ENCODE assay signal across 18 mouse cellular contexts in the genomic region with DNA sequence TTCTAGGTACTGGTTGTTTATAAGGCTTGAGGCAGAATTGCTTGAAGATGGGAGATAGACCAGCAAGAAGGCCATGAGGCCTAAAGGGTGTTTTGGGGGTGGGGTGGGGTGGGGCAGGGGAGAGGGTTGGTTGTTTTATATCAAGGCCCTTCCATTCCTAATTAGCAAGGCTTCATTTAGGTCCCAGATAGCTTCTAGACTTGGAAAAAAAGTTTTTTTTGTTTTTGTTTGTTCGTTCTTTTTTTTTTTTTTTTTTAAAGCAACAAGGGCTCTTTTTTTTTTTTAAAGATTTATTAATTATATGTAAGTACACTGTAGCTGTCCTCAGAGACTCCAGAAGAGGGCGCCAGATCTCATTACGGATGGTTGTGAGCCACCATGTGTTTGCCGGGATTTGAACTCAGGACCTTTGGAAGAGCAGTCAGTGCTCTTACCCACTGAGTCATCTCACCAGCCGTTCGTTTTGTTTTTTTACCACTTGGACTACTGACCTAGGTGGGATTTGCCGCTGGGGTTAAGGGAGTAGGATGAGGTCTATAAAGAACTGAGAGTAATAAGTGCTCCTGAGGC. TPM values are rescaled to one million over a fixed set of nuclear protein-coding genes. Genes with fewer than 3 reads are reported as not detected.
DNase-seq lines count a peak whose midpoint lies in the region; ATAC-seq and TF ChIP-seq lines count a peak whose summit lies in the region.
"Had no signal": no experiment of that assay in that cellular context is flagged by ENCODE, and none has a peak within 500 bp of the region (broad histone marks: within the 10 kb centered on the region; RNA-seq: fewer than 3 reads in every experiment).

No protein-coding gene starts in this region.

- no peak overlapping the region for H3K4me3 ChIP-seq in layer of hippocampus, adult 2 months
- H3K4me3 ChIP-seq: embryonic facial prominence, embryonic 10.5 days; erythroblast, embryonic 14.5 days; heart, embryonic 12.5 days; hindbrain, embryonic 10.5 days; midbrain, embryonic 12.5 days; stomach, embryonic 15.5 days had no signal

- peak; percentile 59 for TF ChIP-seq CTCF in layer of hippocampus, adult 2 months (conservative IDR thresholded peaks at IDR 0.05)

- ATAC-seq in granulocyte monocyte progenitor cell, adult 5-6 weeks (replicated peaks; ENCODE audit: poor library complexity, severe bottlenecking): no peak
- ATAC-seq: forebrain, embryonic 16.5 days had no signal

- peak; percentile 83 for DNase-seq in heart, adult 11 months
- no peak for DNase-seq in heart, postnatal 36 days
- no peak for DNase-seq in layer of hippocampus, adult 2 months (ENCODE audit: low spot score in 2 of 2)
- DNase-seq in layer of hippocampus, adult 8-10 months (ENCODE audit: low spot score in 2 of 2): no peak
- peak; percentile 9 for DNase-seq in thymus, postnatal 25 days
- DNase-seq in thymus, postnatal 14 days: no peak
- DNase-seq in cerebellum, postnatal 4 days (ENCODE audit: low spot score in 2 of 2): no peak
- DNase-seq: cerebellum, postnatal 25 days; gastrocnemius, postnatal 10 days; lung, postnatal 4 days had no signal

- H3K27ac ChIP-seq in layer of hippocampus, adult 2 months: no peak overlapping the region
- H3K27ac ChIP-seq: embryonic facial prominence, embryonic 10.5 days; hindbrain, embryonic 10.5 days; midbrain, embryonic 12.5 days; stomach, embryonic 15.5 days had no signal

- intact Hi-C loops in heart, postnatal 36 days (cut with DNase I): loop anchor here (5.0 kb wide), 1 partner anchor 39 kb away; no protein-coding TSS in a partner anchor

RNA-seq across cellular contexts. Expression of gene Gnb1, which starts 26.9 kb away (rescaled TPM):
- 100 to 1,000 TPM; 176 to 187 TPM for total RNA-seq in heart, postnatal 36 days (2021)
- 100 to 1,000 TPM; 718 to 729 TPM for total RNA-seq in layer of hippocampus, adult 2 months (2021)
- 100 to 1,000 TPM; 649 to 753 (median 695) TPM for total RNA-seq in layer of hippocampus, adult 8-10 months (2022)
- 220 and 223 TPM in 2 replicates for total RNA-seq in granulocyte monocyte progenitor cell, adult 5-6 weeks (2014; fragmentation: Nextera tagmentation)
- 135 and 137 TPM in 2 replicates for total RNA-seq in granulocyte monocyte progenitor cell, adult 5-6 weeks (2017)

RNA-seq across cellular contexts. Expression of gene Nadk, which starts 44.1 kb away (rescaled TPM):
- total RNA-seq in heart, postnatal 36 days (2021): 10 to 100 TPM; 26.2 to 28.1 TPM
- 10 to 100 TPM; 61.2 to 63.5 TPM for total RNA-seq in layer of hippocampus, adult 2 months (2021)
- total RNA-seq in layer of hippocampus, adult 8-10 months (2022): 10 to 100 TPM; 52.2 to 69.2 (median 59.6) TPM
- 70.8 and 90.6 TPM in 2 replicates for total RNA-seq in granulocyte monocyte progenitor cell, adult 5-6 weeks (2014; fragmentation: Nextera tagmentation)
- total RNA-seq in granulocyte monocyte progenitor cell, adult 5-6 weeks (2017): 74.1 and 76.1 TPM in 2 replicates

RNA-seq across cellular contexts. Expression of gene Tmem52, which starts 49.1 kb away (rescaled TPM):
- 1 to 10 TPM; 4.5 to 10.0 TPM for total RNA-seq in heart, postnatal 36 days (2021)
- 1 to 10 TPM; 5.0 to 6.7 TPM for total RNA-seq in layer of hippocampus, adult 2 months (2021)
- 1 to 10 TPM; 1.9 to 4.0 (median 3.0) TPM for total RNA-seq in layer of hippocampus, adult 8-10 months (2022)
- total RNA-seq in granulocyte monocyte progenitor cell, adult 5-6 weeks (2014; fragmentation: Nextera tagmentation): not detected in 2 replicates
- total RNA-seq in granulocyte monocyte progenitor cell, adult 5-6 weeks (2017): not detected in 2 replicates

Comparison
In these comparisons a context has a peak if more than half of its experiments do, and no peak if none do; other contexts are left out.
1. DNase-seq: peak in heart, adult 11 months (single experiment) and thymus, postnatal 25 days (single experiment); none in heart, postnatal 36 days (0 of 2), layer of hippocampus, adult 2 months (0 of 2), layer of hippocampus, adult 8-10 months (0 of 2), thymus, postnatal 14 days (single experiment) and cerebellum, postnatal 4 days (0 of 2).